Mouse (Mus musculus) bone marrow, adult 2 months (tissue): Measurements from ENCODE around the gene Nme9.

Source experiments
- CTCF ChIP-seq: fragments of 200-500 bp; IDR thresholded peaks from 2 replicates; pipeline ENCODE4 v1.5.1; 2011; ENCODE audit warnings: low read length, control low read depth; ENCODE audit not compliant: control insufficient read depth, insufficient read depth
- POLR2A ChIP-seq: fragments of 200-500 bp; IDR thresholded peaks from 2 replicates; pipeline ENCODE4 v1.6.1; 2011; ENCODE audit warnings: low read depth, mild to moderate bottlenecking, control low read depth, low read length, borderline replicate concordance; ENCODE audit not compliant: control insufficient read depth

- no peak for TF ChIP-seq CTCF
- TF ChIP-seq POLR2A = no peak
These were observed 9.4 kb upstream of the Nme9 start for GRCm38 (mm10) chr9:99441647-99442433.
